Mouse (Mus musculus) erythroblast, embryonic 14.5 days (primary cell): ENCODE measurements around the gene Stn1. TPM values are rescaled to one million over a fixed set of nuclear protein-coding genes. Genes with fewer than 3 reads are reported as not detected.

Source experiments
- H3K27me3 ChIP-seq: 2 replicates; pipeline ENCODE4 v1.6.1; 2012; ENCODE audit warnings: inconsistent platforms; ENCODE audit not compliant: control insufficient read depth
- H3K36me3 ChIP-seq: 2 replicates; pipeline ENCODE4 v1.6.1; 2012; ENCODE audit warnings: mild to moderate bottlenecking, inconsistent platforms; ENCODE audit not compliant: control insufficient read depth
- H3K4me1 ChIP-seq: 2 replicates; pipeline ENCODE4 v1.6.1; 2012; ENCODE audit warnings: inconsistent platforms; ENCODE audit not compliant: control insufficient read depth
- H3K4me3 ChIP-seq: replicated peaks from 2 replicates; pipeline ENCODE3; 2012; ENCODE audit warnings: moderate library complexity, mild to moderate bottlenecking, inconsistent platforms
- H3K9me3 ChIP-seq: 2 replicates; pipeline ENCODE4 v1.6.1; 2012; ENCODE audit warnings: low read length, inconsistent platforms, mixed read lengths; ENCODE audit not compliant: control insufficient read depth
- GATA1 ChIP-seq: IDR thresholded peaks from 2 replicates; pipeline ENCODE4 v1.6.1; 2012; ENCODE audit warnings: low read length, inconsistent platforms, mixed read lengths
- TAL1 ChIP-seq: IDR thresholded peaks from 3 replicates; pipeline ENCODE4 v1.6.1; 2012; ENCODE audit warnings: low read length, inconsistent platforms, mixed read lengths
- polyA plus RNA-seq: library from polyadenylated mRNA; stranded (reverse); fragments of >175 nt; gene quantifications from 2 replicates; pipeline ENCODE4 v1.2.3, GENCODE M21; 2012

The Stn1 gene
- polyA plus RNA-seq, 1 experiment: 0.38 TPM

GRCm38 (mm10) chr19:47565994-47566393 lies 28.7 kb upstream of the Stn1 start:
- Histone ChIP-seq H3K4me1 (peaks cover 1% of the 10 kb centered on the region), H3K27me3 (no peaks in the 10 kb centered on the region), H3K36me3 (no peaks in the 10 kb centered on the region), H3K9me3 (no peaks in the 10 kb centered on the region), H3K4me3 (no peak overlapping the region)
- TF ChIP-seq TAL1 (no peak), GATA1 (no peak)

DNA sequence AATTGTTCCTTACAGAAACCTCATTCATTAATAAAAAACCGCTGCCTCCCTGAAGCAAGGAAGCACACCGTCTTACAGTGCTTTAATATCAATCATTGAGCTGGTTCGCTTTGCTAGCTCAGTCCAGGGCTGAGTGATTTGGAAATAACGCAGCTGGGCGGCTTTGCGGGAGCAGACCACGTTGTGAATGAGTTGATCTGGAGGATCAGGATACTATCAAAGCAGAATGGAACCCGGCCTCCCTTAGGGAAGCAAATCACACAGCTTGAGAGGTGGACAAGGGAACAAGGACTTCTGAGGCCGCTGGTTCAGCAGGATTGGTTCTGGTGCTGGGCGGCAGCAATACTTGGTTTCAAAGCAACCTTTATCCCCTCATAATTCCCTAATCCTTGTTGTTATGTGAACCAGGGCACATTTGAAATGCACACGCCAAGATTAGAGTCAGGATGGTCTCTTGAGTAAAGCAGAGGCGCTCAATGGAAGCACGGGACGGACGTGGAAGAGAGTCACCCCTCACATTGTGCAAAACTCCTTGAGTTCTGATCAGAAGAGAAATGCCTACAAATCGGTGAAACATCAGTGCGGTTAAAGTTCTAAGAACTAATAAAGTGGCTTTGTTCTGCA lies 27.8 kb upstream of the Stn1 start:
- Histone ChIP-seq H3K9me3 (no peaks in the 10 kb centered on the region), H3K4me3 (no peak overlapping the region), H3K4me1 (peaks cover 10% of the 10 kb centered on the region), H3K36me3 (no peaks in the 10 kb centered on the region), H3K27me3 (no peaks in the 10 kb centered on the region)
- no peak for TF ChIP-seq GATA1
- TF ChIP-seq TAL1: no peak

DNA sequence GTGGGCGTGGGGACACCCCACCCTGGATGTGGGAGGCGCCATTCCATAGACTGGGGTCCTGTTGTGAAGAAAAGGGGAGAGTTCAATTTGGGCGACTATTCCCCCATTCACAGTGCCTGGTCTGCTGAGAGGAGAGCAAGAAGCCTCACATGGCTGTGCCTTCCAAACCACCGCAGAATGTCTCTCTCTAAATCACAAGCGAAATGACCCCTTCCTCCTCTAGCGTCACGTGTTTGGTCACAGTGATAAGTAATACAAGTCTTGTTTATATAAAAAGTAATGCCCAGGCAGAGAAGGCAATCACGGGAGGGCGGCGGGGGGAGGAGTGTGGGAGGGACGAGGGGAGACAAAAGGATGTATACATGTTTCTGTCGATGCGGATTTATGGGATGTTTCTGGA lies 26.4 kb upstream of the Stn1 start:
- H3K4me1 ChIP-seq: peaks cover 10% of the 10 kb centered on the region
- H3K36me3 ChIP-seq: no peaks in the 10 kb centered on the region
- TF ChIP-seq GATA1: no peak
- TF ChIP-seq TAL1: no peak

DNA sequence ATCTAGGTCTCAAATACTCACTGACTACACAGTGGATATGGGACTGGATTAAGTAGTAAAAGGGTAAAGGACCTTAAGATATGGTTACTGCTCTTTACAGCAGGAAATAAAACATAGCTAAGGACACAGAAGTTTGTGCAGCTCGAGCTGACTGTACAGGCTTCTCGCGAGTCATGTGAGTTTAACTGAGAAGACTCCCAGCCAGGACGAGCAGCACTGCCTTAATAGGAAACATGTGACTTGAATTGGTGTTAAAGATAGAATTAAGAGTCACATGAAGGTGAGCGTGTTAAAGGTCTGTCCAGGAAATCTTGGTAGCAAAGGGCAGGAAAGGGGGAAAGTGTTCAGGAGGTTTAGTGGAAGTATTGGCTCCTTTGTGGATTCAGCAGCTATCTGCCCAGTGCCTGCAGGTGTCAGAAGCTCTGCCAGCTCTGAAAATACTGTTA lies 24.7 kb upstream of the Stn1 start:
- no peaks in the 10 kb centered on the region for H3K9me3 ChIP-seq
- H3K4me1 ChIP-seq: peaks cover 10% of the 10 kb centered on the region
- H3K4me3 ChIP-seq: no peak overlapping the region
- TF ChIP-seq GATA1 (no peak), TAL1 (no peak)
- no peaks in the 10 kb centered on the region for H3K36me3 ChIP-seq
- no peaks in the 10 kb centered on the region for H3K27me3 ChIP-seq

More for the DNA sequence above, 26.4 kb upstream of the Stn1 start:
- Histone ChIP-seq H3K4me3 (no peak overlapping the region), H3K9me3 (no peaks in the 10 kb centered on the region), H3K27me3 (no peaks in the 10 kb centered on the region)

DNA sequence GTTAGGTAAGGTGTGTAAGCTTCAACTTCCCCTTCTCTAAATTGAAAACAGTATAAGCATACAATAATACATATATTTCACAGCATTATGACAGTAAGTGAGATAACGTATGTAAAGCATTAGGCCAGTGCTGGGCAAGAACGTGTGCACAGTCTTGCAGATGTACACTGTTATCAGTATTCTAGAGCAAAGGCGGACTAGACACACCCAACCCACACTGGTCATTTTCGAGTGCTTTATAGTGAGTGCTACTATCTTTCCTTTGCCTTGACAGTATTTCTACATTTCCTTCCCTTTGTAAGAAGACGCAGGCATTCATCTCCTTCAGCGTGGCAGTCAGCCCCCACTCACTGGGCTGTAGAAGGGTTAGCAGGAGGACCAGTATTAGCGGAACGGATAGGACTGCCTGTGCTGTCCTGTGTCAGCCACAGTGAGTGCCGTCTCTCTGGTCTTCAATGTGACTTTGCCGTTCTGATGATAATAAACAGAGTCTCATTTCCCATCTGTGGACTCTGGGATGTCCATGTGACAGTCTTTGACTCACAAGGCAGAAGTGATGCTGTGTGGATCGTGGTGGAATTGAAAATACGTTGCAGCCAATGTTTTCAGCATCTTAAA lies 23.3 kb upstream of the Stn1 start:
- H3K9me3 ChIP-seq: no peaks in the 10 kb centered on the region
- H3K36me3 ChIP-seq: no peaks in the 10 kb centered on the region
- peaks cover 10% of the 10 kb centered on the region for H3K4me1 ChIP-seq
- no peak for TF ChIP-seq TAL1
- no peak for TF ChIP-seq GATA1
- no peak overlapping the region for H3K4me3 ChIP-seq
- H3K27me3 ChIP-seq: no peaks in the 10 kb centered on the region

GRCm38 (mm10) chr19:47559751-47560512 lies 22.6 kb upstream of the Stn1 start:
- H3K36me3 ChIP-seq: no peaks in the 10 kb centered on the region
- no peaks in the 10 kb centered on the region for H3K27me3 ChIP-seq
- H3K4me1 ChIP-seq: peaks cover 10% of the 10 kb centered on the region
- no peak for TF ChIP-seq TAL1
- TF ChIP-seq GATA1: no peak
- H3K4me3 ChIP-seq: no peak overlapping the region
- no peaks in the 10 kb centered on the region for H3K9me3 ChIP-seq

- Histone ChIP-seq H3K36me3 (no peaks in the 10 kb centered on the region), H3K9me3 (no peaks in the 10 kb centered on the region), H3K4me1 (peaks cover 10% of the 10 kb centered on the region), H3K4me3 (no peak overlapping the region), H3K27me3 (no peaks in the 10 kb centered on the region)
- TF ChIP-seq GATA1 (no peak), TAL1 (no peak)
These were observed 21.8 kb upstream of the Stn1 start for GRCm38 (mm10) chr19:47559145-47559544.

DNA sequence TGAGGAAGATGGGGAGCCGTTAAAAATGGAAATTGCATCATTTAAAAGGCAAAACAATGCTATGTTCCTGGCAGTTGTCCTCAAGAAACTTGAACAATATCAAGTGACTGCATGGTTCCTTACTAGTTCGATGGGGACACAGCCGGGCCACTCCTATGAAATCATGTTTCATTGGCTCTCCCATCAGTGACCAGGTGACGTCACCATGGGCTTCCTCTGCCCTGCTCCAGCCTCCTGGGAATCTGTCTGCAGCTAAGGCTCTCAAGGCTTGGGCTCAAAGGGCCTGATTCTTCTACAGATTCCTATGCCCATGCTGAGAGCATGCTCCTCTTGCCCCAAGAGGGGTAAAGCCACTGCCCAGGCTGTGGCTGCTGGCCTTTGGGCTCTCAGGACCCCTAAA lies 12.3 kb upstream of the Stn1 start:
- H3K27me3 ChIP-seq: peaks cover 2% of the 10 kb centered on the region; the same call in 1 of the 2 replicates
- TF ChIP-seq TAL1: no peak
- no peak for TF ChIP-seq GATA1
- no peaks in the 10 kb centered on the region for H3K36me3 ChIP-seq
- H3K9me3 ChIP-seq: peaks cover 2% of the 10 kb centered on the region
- H3K4me3 ChIP-seq: no peak overlapping the region
- peaks cover 4% of the 10 kb centered on the region for H3K4me1 ChIP-seq

DNA sequence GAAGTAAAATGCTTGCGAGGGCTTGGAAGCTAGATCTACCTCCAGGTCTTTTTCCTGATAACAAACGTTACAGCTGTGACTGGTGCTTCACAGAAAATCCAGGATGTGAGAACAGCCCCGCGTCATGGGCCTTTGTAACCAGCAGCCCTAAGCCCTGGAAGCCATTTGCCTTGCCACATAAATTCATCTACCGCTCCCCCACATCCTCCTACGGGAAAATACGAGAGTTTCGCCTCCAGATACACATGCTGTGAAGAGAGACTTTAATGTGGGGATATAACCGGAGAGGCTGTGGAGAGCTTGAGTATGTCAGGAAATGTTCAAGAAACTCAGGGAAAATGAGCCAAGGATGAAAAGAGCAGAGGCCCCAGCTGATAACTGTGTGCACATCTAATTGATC lies 11.9 kb upstream of the Stn1 start:
- Histone ChIP-seq H3K9me3 (peaks cover 2% of the 10 kb centered on the region), H3K4me3 (no peak overlapping the region), H3K4me1 (peaks cover 4% of the 10 kb centered on the region), H3K27me3 (peaks cover 2% of the 10 kb centered on the region; the same call in 1 of the 2 replicates), H3K36me3 (no peaks in the 10 kb centered on the region)
- TF ChIP-seq TAL1 (no peak), GATA1 (no peak)
